Mouse (Mus musculus): Measurements from ENCODE around the gene Trp73.

Gene Trp73

DNA sequence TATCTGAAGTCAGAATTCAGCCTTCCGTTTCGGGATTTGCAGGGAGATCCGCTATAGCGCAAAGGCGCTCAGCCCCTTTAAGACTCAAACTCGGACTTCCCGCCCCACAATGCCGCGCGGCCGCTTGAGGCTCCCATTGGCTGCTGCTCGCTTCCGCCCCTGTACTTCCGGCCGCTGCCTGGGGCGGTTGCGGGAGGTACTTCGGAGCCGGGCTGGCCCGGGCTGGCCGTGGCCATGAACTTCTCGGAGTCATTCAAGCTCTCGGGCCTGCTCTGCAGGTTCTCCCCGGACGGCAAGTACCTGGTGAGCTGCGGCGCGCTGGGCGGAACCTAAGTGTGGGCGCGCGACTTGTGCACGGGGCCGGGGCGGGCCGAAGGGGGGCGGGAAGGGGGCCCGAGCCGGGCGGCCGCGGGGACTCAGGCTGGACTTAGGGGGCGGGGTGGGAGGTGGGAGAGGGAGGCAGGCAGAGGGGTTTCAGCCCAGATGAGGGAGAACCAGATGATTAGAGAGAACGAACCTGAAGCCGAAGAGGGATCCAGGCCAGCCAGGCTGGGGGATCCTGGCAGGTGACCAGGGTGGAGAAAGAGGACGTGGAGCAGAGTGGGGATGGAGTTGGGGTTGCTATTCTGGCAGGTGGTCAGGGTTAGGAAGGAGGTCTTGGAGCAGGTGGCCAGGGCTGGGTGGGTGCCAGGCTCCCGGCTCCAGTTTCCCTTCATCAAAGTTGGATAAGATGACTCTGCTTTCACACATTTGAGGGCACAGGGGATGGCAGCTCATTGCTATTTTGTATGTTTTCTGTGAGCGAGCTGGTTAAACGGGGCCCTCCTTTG, 2.4 kb upstream of the Trp73 start, which contains the start of gene Wrap73:
Gene Wrap73, plus strand, starts transcription at position 162 of the 830 bp plus-strand sequence.
- peak; percentile 77 for DNase-seq (ENCODE audit: low spot score)

DNA sequence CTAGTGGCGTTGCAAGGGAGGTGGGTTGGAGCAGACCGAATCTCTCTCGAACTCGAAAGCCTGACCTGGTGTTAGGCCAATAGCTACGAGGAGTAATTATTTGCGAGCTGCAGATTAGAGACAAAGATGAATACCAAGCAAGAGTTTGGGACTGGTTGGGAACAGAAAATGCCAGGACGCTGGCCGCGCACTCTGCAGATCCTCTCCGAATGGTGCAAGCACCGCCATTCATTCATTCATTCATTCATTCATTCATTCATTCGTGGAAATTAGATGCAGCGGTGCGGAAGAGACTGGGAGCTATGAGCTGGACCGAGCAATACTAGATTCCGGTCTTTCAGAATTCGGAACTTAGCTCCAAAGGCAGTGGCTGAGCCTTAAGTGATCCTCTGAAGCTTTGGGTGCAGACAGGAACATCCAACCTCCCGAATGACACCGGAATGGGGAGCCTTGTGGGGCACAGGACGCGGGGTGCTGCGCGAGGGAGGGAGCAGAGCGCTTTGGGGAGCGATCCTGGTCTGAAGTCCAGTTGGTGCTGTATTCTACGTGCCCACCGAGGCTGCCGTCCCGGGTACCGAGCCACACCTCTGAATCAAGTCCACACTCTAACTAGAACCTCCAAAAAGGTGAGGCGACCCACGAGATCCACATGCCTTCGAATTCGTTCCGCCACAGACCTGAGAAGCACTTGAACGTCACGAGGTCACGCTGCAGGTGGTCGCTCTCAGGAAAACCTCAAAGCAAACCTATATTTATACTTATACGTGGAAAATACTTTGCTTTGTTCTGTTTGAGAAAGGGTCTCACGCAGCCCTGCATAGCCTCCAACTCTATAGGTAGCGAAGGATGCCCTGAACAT, 1.2 kb upstream of the Trp73 start:
- no peak for DNase-seq (ENCODE audit: low spot score)

DNA sequence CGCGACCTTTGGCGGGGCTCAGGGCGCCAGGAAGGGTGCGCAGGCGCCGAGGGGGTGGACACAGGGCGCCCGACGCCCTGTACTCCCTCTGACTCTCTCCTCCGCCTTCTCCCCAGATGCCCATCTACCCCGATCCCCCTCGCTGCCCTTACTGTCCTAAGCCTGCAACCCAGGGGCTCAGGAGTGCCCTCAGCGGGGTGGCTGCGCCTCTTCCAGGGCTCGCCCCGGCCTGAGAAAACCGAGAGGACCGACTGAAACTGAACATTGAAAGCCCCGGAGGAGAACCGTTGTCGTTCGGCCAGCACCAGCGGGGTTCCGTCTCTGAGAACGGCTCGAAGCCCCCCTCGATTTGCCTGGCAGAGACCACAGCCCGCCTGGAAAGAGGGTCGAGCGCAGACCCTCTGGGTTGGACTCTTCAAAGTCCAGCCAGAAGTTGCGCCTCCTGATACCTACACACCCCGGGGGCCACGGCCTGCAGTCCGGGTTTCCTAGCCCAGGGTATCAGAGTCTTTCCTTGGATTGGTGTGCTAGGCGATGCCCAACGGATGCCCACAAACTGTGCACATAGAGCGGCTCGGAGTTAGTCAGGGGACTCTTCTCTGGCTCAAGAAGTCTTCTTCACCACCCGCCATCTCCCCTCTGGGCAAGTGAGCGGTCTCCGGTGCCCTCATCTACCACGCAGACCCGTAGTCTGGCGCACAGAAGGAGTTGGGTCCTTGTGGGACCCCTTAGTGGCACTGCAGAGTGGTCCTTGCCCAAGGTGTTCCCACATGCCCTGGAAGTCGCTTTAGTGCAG, 403 bp upstream of the Trp73 start:
- no peak for DNase-seq (ENCODE audit: low spot score)

- no peak for DNase-seq (ENCODE audit: low spot score)
These were observed 282 bp downstream of the Trp73 start for GRCm38 (mm10) chr4:154139671-154140181.

GRCm38 (mm10) chr4:154137139-154137538, 2.9 kb downstream of the Trp73 start:
- no peak for DNase-seq (ENCODE audit: low spot score)

DNA sequence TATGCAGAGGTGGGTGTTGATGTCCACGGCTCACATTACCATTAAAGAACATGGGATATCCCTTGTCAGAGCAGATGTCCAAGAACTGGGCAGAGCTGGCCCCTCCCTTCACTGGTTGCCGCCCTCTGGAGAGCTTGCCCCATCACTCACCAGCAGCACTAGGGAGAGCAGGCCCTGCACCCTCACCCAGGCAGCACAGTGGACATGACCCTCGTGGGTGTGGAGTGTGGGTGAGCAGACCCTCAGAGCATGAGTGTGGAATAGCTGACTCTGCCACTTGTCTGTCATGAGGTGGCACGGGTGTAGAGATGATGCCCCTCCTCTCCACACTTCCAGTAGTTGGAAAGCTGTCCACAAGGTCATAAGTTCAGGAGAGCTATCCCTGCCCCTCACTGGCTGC, 5.2 kb downstream of the Trp73 start:
- no peak for DNase-seq (ENCODE audit: low spot score)

DNA sequence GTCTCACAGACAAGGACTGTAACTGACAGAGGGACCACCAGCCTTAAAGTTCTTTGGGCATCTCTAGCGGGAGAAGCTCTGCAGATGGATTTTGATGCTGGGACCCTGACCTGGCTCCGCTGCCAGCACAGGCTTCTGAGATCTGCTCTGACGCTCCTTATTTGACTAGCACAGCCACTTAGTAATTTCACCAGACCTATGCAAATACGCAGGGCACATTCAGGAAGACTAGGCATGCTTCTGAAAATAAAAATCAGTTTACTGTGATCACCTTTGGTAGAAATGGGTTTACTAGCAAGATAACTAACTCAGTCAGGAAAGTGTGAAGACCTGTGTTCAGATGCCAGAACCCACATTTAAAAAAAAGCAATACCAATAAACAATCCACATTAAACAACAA, 8.1 kb downstream of the Trp73 start:
- DNase-seq (ENCODE audit: low spot score) = no peak

- no peak for DNase-seq (ENCODE audit: low spot score)
These were observed 10.1 kb downstream of the Trp73 start for GRCm38 (mm10) chr4:154129950-154130349.

GRCm38 (mm10) chr4:154127273-154127672, 12.7 kb downstream of the Trp73 start:
- DNase-seq (ENCODE audit: low spot score) = no peak

- DNase-seq (ENCODE audit: low spot score) = no peak
These were observed 14.8 kb downstream of the Trp73 start for GRCm38 (mm10) chr4:154125202-154125601.

DNA sequence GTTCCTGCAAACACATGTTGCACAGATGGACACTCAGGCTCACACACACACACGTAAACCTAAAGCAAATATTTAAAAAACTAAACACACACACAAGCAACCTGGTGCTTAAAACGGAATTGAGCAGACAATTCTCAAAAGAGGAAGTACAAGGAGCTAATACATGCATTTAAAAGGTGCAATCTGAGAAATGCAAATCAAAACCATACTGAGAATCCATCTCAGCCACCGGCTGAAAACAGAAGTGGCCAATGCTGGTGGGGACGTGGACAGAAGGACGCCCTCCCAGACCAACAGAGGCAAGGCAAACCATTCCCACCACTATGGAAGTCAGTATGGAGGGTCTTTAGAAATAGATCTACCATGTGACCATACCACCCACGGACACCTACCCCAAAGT, 16.5 kb downstream of the Trp73 start:
- DNase-seq (ENCODE audit: low spot score) = no peak

DNA sequence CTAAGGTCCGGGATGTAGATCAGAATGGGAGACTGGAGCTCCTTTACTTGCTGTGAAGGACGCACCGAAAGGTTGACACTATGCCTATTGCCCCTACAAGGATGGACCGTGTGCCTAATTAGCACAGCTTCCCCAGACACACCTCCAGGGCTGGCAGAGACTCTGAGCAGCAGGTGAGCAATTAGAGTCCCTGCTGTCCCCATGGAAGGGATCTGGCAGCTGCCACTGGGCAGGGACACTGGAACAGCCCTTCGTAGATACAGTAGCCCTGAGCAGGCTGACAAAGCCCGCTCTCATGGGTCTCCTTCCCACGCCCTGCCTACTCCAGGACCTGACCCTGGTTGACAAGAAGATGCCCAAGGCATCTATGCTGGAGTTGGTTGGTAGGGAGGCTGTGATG, 17.6 kb downstream of the Trp73 start:
- DNase-seq (ENCODE audit: low spot score) = no peak

DNA sequence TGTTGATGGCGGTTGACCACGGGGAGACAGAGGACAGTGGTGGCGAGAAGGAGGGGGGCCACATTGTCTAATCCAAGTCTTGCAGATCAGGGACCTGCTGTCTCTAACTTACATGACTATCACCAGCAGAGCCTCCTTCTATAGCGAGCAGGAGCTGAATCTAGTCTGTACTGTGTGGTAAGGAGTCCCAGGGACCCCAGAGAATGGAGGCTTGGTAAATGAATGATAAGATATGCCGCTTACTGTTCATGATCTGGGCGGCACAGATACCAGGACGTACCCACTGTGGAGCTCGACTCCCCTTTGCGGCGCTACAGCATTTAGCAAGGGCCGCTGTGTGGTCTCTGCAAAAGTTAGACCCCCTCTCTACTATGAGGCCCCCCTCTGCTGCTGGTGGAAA, 18.2 kb downstream of the Trp73 start:
- DNase-seq (ENCODE audit: low spot score) = no peak

- DNase-seq (ENCODE audit: low spot score) = no peak
These were observed 20.8 kb downstream of the Trp73 start for GRCm38 (mm10) chr4:154119208-154119607.

DNA sequence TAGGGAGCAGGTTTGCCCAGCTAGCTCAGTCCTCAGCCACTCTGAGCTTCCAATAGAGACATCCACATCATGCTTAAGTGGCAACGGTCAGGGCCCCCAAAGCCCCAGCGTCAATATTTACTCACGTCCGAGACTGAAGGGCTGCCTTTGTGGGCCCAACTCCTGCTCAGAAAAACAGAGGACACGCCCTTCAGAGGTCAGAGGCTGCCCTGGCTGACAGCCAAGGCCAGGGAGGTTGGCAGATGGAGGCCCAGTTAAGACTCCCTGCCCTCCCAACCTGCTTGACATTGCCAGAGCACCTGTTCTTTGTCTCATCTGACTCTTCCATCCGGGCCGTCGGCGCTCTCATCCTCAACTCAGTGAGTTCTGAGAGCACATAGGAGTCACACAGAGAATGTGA, 21.2 kb downstream of the Trp73 start:
- DNase-seq (ENCODE audit: low spot score) = peak; percentile 58

GRCm38 (mm10) chr4:154116421-154116820, 23.6 kb downstream of the Trp73 start:
- DNase-seq (ENCODE audit: low spot score) = no peak

DNA sequence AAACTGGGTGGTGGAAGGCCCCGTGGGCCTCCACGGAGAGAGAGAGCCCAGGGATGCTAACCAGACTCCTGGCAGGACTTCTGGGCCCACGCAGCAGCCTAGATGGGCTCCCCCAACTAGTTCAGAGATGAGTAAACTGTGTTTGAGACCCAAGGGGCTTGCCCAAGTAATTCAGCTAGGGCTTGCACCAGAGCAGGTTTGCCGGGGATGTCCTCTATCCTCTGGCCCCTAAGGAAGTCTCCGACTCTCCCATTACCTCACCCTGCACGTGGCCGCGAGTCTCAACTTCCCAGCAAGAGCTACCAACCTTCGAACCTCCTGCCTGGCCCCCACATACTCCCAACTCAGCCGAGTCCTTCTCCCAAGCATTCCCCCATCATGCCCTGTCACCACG, 30.2 kb downstream of the Trp73 start:
- DNase-seq (ENCODE audit: low spot score) = no peak

- DNase-seq (ENCODE audit: low spot score) = no peak
These were observed 30.7 kb downstream of the Trp73 start for GRCm38 (mm10) chr4:154109216-154109849.

GRCm38 (mm10) chr4:154106497-154107061, 33.4 kb downstream of the Trp73 start:
- no peak for DNase-seq (ENCODE audit: low spot score)

DNA sequence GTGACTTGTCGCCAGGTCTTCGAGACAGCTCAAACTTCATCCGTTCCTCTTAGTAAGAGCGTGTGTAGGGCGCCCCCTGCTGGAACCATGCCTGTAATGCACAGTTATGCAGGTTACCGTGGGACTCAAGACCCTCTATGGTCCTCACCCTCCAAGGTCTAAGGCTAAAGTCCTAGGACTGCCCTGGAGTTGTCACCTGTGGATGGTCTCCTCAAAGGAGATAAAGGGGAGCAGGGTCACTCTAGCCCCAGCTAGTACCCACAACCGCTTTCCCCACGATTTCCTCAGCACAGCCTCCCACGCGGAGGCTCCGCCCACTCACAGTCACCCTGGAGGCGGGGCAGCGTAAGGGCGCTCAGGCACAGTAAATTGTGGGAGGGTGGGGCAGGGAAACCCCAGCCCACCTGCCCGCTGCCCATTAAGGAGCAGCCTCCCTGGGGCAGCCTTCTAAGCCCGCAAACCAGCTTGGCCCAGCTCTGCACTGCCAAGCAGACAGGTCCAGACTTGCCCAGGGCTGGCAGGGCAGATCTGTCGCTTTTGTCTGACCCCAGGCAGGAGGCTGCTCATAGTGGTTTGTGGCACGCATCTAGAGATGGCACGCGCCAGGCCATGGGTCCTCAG, 34.5 kb downstream of the Trp73 start:
- peak; percentile 55 for DNase-seq (ENCODE audit: low spot score)

- DNase-seq (ENCODE audit: low spot score) = no peak
These were observed 36.1 kb downstream of the Trp73 start for GRCm38 (mm10) chr4:154103912-154104311.

Data from spleen, adult 12 weeks (tissue).